Mouse (Mus musculus) frontal cortex, adult 2 months (tissue): ENCODE measurements around the gene Mmrn2. TPM values are rescaled to one million over a fixed set of nuclear protein-coding genes. Genes with fewer than 3 reads are reported as not detected.

ENCODE experiments used
- DNase-seq, 2 experiments: peaks; one replicate each; pipeline ENCODE4 v3.0.0; 2022; ENCODE audit warnings: low spot score in 1 of 2; ENCODE audit errors: extremely low spot score in 1 of 2
- polyA plus RNA-seq: library from polyadenylated mRNA; depleted of rRNA; stranded (reverse); fragments of >200 nt; gene quantifications from 2 replicates; pipeline ENCODE4 v1.2.3, GENCODE M21; 2012; rRNA removed

The Mmrn2 gene
- 2.9 and 3.2 TPM in 2 replicates for polyA plus RNA-seq

DNA sequence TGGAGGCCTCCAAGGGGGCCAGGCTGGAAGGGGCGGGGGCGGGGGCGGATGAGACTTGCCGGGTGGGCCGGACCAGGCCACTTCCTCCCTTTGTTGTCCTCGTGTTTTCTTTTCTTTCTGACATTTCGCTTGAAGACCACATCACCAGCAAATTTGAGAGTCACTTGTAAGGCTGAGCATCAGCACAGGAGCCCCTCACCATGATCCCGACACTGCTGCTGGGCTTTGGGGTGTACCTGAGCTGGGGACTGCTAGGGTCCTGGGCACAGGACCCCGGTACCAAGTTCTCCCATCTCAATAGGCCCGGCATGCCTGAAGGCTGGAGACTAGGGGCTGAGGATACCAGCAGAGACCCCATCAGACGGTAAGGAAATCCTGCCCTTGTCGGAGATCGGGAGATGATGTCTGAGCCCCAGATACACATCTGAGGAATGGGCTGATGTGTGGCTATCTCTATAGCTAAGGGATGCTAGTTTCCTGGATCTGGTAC, at the start of gene Mmrn2:
TSS of gene Mmrn2 (plus strand) at position 51 of the 490 bp plus-strand sequence.
- no peak for DNase-seq

DNA sequence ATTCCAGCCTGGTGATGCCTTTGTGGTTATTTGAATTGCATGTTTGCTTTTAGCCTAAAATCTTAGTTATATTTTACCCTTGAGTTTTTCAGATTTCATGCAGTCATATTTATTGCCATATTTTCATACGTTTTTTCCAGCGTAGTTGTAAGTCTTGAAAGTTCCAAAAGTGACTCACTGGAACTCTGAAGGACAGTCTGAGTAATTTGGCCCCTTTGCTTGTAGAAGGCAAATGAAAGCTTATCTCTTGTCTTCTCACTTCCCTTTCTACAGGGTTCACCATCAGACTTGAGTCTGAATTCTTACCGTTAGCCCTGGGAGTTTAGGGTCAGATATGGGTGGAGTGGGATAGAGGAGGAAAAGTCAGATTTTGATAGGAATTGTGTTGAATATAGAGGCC, 48.7 kb upstream of the Mmrn2 start:
- DNase-seq: no peak

DNA sequence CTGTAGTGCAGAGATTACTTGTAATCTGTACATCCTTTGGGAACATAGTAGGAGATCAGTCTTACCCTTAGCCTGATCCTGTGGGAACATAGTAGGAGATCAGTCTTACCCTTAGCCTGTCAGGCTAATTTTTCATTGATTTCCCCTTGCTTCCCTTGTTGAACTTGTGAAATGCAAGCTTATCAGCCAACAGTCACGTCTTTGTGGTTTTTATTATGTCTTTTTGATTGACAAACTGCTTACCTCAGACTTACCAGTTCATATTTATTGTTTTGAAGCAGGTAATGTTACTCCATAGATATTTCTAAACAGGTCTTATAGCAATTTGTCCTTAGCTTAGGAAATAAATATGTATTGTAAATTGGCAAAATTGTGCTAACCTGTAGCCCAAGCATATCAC, 47.6 kb upstream of the Mmrn2 start:
- DNase-seq: no peak

DNA sequence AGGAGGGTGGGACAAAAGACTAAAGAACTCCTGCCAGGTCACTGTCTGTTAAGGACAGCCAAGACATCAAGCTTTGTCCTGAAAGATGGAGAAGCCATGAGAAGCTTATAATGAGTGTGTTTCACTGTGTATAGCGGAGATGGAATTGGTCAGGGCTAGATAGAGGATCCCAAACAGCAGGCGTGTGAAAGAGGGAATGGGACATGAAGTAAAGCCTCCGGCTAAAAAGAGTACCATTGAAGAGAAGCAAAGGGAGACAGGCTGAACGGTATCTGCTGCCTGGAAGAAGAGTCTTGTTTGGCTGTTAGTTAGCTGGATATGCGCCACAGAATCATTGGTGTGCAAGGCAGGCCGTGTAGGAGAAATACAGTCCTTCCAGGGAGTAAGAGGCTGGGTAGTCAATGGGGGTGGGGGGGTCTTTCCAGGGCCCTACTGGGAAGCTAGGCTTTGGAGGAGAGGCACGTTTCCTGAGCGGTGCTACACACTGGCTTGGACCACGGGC, 44.6 kb upstream of the Mmrn2 start:
- DNase-seq: no peak

DNA sequence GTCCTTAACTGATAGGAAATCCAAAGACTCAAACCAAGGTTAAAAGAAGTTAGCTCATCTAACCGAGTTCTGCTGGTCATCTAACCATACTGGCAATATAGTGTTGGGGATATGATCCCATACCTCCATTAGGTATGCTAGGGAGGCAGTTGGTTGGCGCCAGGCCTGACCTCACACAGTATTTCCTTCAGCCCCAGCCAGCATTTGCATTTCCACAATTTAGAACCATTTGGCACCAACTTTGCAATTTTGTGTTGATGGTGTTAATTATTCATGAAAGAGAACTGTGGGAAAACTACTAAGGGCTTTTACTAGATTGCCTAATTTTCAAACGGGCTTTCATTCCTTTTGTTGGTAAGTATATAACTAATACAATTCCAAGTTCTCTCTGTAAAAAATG, 43.4 kb upstream of the Mmrn2 start:
- DNase-seq: peak in 1 of 2 experiments; percentile 56

DNA sequence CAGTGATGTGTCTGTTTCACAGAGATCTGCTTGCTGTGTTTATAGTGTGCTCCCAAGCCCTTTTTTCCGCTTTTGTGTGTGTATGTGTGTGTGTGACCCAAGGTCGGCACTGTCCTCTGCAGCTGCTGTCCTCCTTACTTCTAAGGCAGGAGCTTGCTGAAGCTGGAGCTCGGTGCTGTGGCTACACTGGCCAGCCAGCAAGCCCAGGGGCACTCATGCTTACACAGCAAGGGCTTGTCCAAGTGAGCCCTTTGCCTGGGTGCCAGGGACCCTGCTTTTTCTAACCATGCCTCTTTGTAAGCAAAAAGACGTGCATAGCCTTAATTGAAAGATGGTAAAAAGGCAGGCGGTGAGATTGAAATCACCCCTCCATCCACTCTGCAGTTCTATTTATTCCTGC, 42.8 kb upstream of the Mmrn2 start:
- DNase-seq: peak; percentile 52 to 57

DNA sequence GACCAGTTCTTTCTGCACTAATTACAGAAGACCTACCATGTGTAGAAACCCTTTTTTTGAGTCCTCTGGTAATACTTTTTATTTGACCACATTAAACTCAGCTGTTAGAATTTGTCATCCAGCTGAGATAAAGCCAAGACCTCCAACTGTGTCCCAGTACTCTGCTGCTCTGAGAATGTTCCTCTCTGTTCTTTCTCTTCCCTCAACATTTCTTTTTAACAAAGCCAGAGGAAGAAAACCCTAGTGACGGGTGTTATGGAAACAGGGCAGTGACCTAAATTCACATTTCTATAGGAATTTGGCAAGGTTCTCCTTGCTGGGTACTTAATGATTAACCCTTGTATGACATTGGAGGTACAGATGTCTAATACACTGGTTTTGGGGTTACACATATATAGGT, 35.8 kb upstream of the Mmrn2 start:
- DNase-seq: peak in 1 of 2 experiments; percentile 25

DNA sequence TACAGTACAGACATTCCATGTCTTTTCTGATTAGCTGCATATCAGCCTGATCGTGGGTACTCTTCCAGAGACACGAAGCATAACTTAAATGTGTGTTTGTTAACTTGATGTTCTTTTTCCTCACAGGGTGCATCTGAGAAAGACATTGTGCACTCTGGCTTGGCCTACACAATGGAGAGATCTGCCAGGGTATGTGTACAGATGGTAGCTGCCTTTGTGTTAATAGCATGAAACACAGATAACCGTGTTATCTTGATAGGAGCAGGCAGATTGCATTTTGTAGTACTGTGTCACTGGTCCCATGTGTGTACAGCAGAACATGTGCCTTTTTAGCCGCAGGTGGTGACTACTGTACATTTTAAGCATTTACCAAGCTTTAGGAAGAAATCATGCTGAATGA, 33.3 kb upstream of the Mmrn2 start:
- DNase-seq: no peak

DNA sequence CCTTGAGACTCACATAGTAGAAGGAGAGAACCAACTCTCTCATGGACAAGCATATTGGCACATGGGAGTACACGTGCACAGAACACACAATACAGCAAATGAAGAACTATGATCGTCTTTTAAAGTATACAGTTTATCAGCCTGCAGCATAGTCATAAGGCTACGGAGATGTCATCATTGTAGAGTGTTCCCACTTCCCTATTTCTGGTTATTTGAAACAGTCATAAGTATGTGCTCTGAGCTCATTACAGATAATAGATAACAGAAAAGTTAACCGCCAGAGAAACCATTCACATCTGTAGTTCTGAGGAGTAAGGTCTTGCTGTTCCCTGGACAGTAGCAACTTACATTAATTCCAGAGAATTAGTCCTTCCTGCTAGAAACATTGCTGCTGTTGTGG, 32.2 kb upstream of the Mmrn2 start:
- no peak for DNase-seq

DNA sequence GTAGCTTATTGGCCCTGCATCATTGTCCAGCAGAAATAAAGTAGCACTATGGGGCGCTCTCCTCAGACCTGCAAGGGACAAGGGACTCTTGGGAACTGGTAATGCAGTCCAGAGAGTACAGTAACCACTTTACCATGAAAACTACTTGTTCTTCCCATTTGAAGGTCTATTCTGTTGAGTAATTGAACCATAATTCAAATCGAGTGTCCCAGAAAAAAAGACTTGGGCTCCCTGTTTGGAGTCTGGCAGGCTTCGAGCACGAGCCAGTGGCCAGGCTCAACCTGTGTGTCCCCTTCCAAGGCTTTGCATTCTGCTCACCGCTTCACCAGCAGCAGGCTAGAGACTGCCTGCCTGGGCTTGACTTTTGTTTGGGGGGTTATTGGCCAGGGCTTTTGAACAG, 30.9 kb upstream of the Mmrn2 start:
- DNase-seq: no peak

DNA sequence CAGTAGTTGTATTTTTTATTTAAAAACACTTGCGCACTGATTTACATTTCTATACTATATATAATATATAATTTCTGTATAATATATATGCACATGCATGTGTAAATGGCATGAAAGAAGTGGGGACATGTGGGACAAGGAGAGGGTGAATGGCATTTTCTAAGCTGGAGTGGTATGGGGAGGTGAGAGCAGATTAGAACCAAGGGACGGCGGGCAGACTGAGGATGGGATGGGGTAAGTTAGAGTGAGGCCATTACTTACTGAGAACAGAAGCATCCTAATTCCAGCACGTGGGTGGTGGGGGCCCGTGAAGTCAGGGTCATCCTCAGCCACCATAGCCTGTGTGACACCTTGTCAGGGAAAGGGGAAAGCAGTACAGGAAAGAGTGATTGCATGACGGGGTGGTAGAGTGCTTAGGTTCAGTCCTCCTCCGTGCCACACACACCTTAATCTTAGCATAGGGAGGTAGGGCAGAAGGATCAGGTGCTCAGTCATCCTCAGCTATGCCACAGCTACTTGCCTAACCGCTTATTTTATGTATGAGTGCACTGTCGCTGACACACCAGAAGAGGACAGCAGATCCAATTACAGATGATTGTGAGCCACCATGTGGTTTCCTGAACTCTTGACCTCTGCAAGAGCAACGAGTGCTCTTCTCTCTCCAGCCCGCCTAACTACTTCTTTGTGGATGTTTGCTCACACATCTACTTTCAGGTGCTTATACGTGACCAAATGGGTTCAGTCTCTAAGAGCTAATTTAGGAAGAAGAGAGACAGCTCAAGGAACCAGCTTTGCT, 29.3 kb upstream of the Mmrn2 start:
- no peak for DNase-seq

DNA sequence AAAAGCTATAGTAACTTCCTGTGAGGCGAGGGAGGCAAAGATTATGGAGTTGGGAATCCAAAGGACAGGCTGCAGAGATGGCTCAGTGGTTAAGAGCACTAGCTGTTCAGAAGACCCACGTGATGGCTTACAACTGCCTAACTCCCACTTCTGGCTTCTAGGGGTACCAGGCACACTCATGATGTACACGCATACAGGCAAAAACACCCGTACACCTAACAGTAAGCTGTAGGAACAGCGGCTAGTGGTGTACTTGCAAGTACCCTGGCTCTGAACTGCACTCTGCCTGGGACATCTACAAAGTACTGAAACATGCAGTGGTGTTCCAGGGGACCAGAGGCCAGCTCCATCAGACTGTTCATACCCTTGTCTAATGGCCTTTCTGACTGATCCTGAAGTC, 28.2 kb upstream of the Mmrn2 start:
- no peak for DNase-seq

DNA sequence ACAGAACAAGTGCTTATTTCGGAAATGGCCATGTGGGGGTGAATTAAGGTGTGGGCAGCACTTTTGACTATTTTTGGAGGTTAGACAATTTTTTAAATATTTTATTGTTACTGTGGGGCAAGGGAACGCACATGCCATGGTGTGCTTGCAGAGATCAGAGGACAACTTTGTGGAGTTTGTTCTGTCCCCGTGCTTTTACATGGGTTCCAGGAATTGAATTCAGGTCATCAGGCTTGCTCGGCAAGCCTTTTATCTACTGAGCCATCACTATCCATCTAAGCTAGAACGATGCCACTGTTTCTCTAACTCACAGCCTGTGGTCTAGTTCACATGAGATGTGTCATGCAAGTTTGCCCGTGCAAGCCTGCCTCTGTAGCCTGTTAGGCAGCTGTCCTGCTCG, 27.0 kb upstream of the Mmrn2 start:
- DNase-seq: no peak

DNA sequence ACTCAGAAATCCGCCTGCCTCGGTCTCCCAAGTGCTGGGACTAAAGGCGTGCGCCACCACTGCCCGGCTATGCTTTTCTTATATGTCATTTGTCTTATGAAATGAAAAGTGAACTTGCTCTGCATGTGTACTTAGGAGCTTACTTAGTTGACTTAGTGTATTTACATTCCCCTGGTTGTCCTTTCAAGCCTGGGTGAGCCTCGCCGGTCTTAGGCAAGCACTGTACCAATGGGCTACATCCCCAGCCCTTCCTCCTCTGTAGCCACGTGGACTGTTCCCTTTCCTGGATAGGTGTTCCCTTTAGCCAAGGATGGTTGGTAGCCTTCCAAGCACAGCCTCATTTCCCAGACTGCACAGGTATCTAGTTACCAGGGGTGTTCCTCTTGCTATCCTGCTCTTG, 26.3 kb upstream of the Mmrn2 start:
- no peak for DNase-seq

DNA sequence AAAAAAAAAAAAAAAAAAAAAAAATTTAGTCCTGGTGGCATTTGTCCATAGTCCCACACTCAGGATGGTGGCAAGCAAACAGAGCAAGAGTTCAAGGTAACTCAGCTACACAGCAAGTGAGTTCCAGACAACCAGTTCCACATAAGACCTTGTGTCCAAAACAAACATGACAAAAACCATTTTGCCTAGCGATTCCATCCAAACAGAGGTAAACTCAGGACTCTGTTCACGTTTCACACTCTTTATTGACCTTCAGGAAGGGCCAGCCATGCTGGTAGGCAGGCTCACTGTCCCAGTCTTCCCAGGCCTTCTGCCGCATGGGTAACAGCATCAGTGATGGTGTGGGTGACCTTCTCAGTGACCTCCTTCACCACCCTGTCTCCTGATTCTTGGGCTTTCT, 23.6 kb upstream of the Mmrn2 start:
- no peak for DNase-seq

DNA sequence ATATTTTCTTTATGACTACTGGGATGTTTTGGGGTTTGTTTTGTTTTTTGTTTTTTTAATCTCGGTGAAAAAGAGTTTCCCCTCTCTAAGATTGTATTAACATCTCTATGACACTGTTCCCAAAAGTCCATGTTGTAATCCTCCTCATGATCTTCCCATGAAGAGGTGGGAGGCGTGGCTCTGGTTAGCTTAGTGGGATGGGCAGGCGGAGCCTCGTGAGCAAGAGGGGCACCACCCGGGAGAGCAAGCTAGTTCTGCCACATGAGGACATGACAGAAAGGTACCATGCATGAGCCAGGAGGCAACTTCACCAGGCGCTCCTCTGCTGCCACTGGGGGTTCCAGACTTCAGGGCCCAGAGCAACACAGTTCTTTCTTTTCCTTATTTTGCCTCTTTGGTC, 22.7 kb upstream of the Mmrn2 start:
- DNase-seq: no peak

DNA sequence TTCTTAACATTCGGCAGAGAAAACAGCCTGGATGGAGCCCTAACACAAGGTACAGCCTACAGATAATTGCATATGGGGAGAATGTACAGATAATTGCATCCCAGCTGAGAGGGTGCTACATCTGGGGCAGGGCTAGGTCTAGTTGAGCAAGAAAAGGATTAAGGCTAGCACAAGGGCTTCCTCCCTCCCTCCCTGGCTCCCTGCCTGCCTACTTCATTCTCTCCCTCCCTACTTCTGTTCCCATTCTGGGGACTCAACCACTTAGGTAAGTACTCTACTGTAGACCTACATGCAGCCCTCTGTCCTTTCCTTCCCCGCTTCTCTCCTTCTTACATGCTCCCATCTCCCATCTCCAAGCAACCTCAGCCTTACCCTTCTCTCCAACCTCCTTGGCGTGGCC, 21.9 kb upstream of the Mmrn2 start:
- DNase-seq: no peak

DNA sequence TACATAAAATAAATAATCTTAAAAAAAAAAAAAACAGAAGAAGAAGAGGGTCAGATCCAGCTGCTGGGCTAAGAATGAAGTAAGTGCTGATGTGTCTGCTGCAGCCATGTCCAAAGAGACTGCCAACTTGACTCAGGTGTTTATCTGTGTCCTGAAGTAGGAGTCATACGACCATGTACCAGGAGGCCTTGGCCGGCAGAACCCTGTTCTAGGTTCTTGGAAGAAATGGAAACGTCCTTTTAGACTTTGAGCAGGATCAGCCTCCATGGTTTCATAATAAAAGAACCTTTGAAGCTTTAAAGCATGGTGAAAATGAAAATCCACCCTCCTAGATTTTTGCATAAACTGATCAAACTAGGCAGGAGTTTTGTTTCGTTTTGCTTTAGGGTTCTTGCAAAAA, 20.8 kb upstream of the Mmrn2 start:
- DNase-seq: no peak

DNA sequence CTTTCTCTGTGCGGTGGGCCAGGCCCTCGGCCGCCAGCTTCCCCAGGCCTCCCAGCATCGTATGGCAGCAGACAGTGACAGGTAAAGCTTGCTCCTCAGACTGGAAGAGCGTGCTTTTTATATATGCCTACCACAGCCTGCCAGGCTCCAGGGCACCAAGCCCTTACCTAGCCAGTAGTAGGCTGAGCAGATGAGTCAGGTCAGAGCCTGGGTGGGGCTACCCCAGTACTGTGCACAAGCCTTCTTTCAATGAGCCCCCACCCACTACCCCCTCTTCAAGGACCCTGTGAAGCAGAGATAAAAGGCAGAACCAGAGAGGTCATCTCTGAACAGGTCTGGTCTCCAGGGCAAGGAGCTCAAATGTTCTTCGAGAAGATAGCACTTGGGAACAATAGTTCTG, 20.0 kb upstream of the Mmrn2 start, which contains the start of gene Fam25c:
TSS of gene Fam25c (minus strand) at position 133 of the 400 bp plus-strand sequence.
- no peak for DNase-seq

DNA sequence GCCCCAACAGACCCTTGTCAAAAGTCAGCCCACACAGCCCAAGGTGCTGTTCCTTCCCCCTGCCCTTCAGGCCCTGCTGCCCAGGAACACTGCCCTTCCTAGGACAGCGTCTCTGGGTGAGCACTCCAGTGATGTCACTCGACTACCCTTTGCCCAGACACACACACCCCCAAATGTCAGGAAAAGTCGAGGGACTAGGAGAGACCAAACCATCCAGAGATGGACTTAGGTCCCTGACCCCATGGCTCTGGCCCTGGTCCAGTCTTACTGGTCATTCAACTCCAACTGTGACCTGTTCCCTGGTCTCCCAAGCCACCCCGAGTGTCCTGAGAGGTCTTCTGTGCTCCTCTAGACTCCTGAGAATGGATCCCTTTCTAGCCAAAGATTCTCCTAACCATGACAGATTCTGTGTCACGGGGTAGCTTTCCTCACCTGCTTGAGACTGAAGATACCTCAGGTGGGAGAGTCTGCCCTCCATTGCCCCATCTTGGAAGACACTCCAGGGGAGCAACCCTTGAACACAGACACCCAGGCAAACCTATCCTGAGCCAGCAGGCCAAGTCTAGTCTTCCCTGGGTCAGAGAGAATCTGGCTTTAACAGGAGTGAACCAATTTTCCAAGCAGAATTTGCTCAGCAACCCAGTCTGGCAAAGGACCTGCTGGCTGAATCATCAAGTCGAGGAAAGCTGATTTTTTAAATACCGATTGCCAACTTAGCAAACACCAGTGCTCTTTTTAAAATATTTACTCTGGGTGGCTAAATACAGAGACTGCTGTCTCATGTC, 17.4 kb upstream of the Mmrn2 start:
- DNase-seq: peak in 1 of 2 experiments; percentile 45

DNA sequence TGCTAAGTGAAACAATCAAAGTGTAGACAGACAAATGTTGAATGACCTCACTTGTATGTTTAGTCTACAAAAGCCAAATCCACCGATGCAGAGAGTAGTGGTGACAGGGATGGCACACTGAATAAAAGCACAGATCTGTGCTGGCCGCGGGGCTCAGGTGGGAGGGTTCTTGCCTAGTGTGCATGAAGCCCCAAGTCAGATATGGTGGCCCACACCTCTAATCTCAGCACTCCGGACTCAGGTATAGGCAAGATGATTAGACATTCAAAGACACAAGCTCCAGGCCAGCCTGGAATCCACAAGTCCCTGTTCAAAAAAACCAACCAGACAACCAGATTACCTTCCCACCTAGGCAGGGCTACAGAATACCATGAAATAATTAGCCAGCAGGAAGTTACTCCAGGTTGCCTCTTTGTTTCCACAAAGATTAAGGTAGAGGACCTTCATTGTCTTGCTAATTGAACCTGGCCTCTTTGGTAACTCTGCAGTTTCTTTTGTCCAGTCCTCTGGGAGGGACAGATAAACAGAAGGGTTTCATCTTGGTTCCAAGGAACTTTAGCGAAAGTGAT, 15.5 kb upstream of the Mmrn2 start:
- no peak for DNase-seq
